Mouse (Mus musculus): ENCODE measurements at regions not wholly inside any gene's neighbourhood (a gene's known extent, or its start where the extent isn't known, plus 50 kb on each side); places are given as distances from the start of the nearest gene placed in this dataset.
A peak's percentile ranks its signal among the peaks of the same experiment; 100 is the strongest.
"Not testable (repeated sequence)": the region's sequence is repeated elsewhere in the genome, so short reads cannot be mapped to it uniquely, and the experiment has no call there.

DNA sequence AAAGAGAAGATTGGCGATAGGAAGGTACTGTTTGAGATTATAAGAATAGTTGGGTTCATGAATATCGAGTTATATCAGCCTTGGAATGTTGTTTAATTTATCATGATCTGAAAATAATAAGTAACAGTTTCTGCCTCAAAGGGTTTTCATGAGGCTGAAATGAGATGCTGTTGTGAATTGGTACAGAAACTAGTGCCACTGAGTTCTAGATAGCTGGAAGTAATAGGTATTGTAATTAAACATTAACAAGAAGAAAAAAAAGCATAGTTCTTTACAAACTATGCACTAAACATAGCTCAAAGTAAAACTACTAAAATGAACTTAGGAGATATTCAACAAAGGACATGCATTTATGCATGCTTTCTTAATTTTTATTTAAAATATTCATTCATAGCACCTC lies 342.9 kb upstream of the Nectin3 start:
- ATAC-seq (ENCODE audit: low read depth) = no peak
- no peaks in the 10 kb centered on the region for H3K36me3 ChIP-seq (ENCODE audit: control insufficient read depth, insufficient read depth, low read length)

DNA sequence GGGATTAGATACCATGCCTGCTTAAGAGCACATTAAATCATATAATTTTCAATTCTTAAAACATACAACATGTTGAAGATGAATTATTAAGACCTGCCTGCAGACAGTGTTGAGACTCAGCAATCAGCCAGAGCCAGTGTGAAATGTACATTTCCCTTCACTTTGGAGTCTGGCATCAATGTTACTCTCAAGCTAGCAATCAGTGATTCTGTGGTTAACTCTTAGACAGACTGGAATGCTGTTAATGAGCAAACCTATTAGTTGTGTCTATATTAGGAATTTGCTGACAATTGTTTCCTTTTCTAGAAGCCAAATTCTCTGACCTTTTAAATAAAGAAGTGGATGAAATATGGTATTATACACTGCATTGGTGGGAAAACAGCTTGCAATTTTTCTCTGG lies 342.4 kb upstream of the Nectin3 start:
- Histone ChIP-seq H3K9ac (ENCODE audit: low read depth, low read length) (no peak overlapping the region), H3K9me3 (ENCODE audit: control insufficient read depth, low read length) (no peaks in the 10 kb centered on the region), H3K36me3 (ENCODE audit: control insufficient read depth, insufficient read depth, low read length) (no peaks in the 10 kb centered on the region), H3K4me2 (ENCODE audit: low read depth, low read length) (no peak overlapping the region), H3K27me3 (replicated peaks; ENCODE audit: control insufficient read depth, insufficient read depth, low read length) (no peaks in the 10 kb centered on the region), H3K4me3 (ENCODE audit: low read depth, low read length) (no peak overlapping the region), H3K4me1 (ENCODE audit: control insufficient read depth, insufficient read depth, low read length) (no peaks in the 10 kb centered on the region), H3K27ac (replicated peaks; ENCODE audit: low read depth, low read length) (no peak overlapping the region)
- DNase-seq (ENCODE audit: low spot score) (no peak), ATAC-seq (ENCODE audit: low read depth) (no peak)

More for the DNA sequence above, 342.9 kb upstream of the Nectin3 start:
- Histone ChIP-seq H3K27ac (replicated peaks; ENCODE audit: low read depth, low read length) (no peak overlapping the region), H3K9me3 (ENCODE audit: control insufficient read depth, low read length) (no peaks in the 10 kb centered on the region), H3K4me3 (ENCODE audit: low read depth, low read length) (no peak overlapping the region), H3K9ac (ENCODE audit: low read depth, low read length) (no peak overlapping the region), H3K4me2 (ENCODE audit: low read depth, low read length) (no peak overlapping the region), H3K4me1 (ENCODE audit: control insufficient read depth, insufficient read depth, low read length) (no peaks in the 10 kb centered on the region), H3K27me3 (replicated peaks; ENCODE audit: control insufficient read depth, insufficient read depth, low read length) (no peaks in the 10 kb centered on the region)
- 60% methylated on average over 2 of the region's 2 CpGs for WGBS
- no peak for DNase-seq (ENCODE audit: low spot score)

DNA sequence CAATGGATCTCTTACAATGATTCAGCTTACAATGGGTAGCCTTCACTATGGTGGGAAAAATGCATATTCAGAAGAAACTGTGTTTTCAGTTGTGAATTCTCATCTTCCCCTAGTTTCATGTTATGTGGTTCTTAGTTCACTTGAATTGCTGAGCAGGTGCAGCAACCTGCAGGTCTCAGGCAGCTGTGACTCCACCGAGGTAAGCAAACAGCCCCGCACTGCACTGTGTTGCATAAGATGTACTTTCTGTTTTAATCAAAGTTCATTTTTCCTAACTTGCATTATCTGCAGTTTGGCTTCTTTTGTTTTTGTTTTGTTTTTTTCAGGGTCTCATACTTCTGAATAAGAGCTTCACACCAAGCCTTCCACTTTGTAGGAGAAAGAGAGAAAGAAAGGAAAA lies 326.8 kb upstream of the Nectin3 start:
- H3K4me1 ChIP-seq (ENCODE audit: control insufficient read depth, insufficient read depth, low read length) = no peaks in the 10 kb centered on the region
- 85% methylated on average over 2 of the region's 2 CpGs for WGBS
- no peaks in the 10 kb centered on the region for H3K27me3 ChIP-seq (replicated peaks; ENCODE audit: control insufficient read depth, insufficient read depth, low read length)
- H3K4me2 ChIP-seq (ENCODE audit: low read depth, low read length) = no peak overlapping the region
- no peak overlapping the region for H3K9ac ChIP-seq (ENCODE audit: low read depth, low read length)
- no peaks in the 10 kb centered on the region for H3K9me3 ChIP-seq (ENCODE audit: control insufficient read depth, low read length)
- H3K36me3 ChIP-seq (ENCODE audit: control insufficient read depth, insufficient read depth, low read length) = no peaks in the 10 kb centered on the region
- H3K4me3 ChIP-seq (ENCODE audit: low read depth, low read length) = no peak overlapping the region
- DNase-seq (ENCODE audit: low spot score) = no peak
- ATAC-seq (ENCODE audit: low read depth) = no peak
- H3K27ac ChIP-seq (replicated peaks; ENCODE audit: low read depth, low read length) = no peak overlapping the region

DNA sequence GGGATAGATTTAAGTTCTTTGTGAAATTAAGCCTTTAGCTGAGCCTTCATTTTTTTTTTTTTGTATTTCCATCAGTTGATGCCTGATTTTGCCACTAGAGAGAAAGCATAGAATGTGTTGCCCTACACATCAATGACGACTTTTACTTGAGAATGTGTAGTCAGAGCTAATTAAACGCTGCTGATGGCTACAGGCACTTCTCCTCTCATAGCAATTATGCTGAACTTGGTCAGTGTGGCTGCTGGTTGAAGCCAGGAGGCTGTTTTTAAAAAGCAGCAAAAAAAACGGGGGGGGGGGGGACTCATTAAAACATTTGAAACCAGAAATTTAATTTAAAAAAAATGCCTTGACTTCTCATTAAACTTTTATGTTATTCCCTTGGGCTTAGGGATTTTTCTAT lies 324.4 kb upstream of the Nectin3 start:
- ATAC-seq (ENCODE audit: low read depth) (no peak), DNase-seq (ENCODE audit: low spot score) (no peak)
- Histone ChIP-seq H3K9me3 (ENCODE audit: control insufficient read depth, low read length) (no peaks in the 10 kb centered on the region), H3K9ac (ENCODE audit: low read depth, low read length) (no peak overlapping the region), H3K4me3 (ENCODE audit: low read depth, low read length) (no peak overlapping the region), H3K4me1 (ENCODE audit: control insufficient read depth, insufficient read depth, low read length) (no peaks in the 10 kb centered on the region), H3K36me3 (ENCODE audit: control insufficient read depth, insufficient read depth, low read length) (no peaks in the 10 kb centered on the region), H3K27me3 (replicated peaks; ENCODE audit: control insufficient read depth, insufficient read depth, low read length) (no peaks in the 10 kb centered on the region), H3K4me2 (ENCODE audit: low read depth, low read length) (no peak overlapping the region), H3K27ac (replicated peaks; ENCODE audit: low read depth, low read length) (no peak overlapping the region)
- WGBS = 35% methylated on average over 3 of the region's 3 CpGs

DNA sequence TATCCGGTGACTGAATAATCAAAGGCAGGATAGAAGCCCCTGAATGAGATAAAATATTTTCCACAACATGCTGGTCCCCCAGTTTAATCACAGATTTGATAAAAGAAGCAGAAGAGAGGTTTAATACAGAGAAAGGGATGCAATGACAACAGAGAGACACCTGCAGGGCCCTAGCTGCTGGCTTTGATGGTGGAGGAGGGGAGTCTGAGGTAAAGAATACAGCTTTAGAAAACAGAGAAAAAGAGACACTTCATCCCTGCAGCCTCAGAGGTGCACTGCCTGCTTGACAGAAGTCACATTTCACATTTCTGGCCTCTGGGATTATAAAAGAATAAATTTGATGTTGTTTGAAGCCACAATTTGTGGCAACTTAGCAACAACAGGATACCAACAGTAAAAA lies 319.9 kb upstream of the Nectin3 start:
- Histone ChIP-seq H3K27ac (replicated peaks; ENCODE audit: low read depth, low read length) (no peak overlapping the region), H3K36me3 (ENCODE audit: control insufficient read depth, insufficient read depth, low read length) (no peaks in the 10 kb centered on the region), H3K9ac (ENCODE audit: low read depth, low read length) (no peak overlapping the region), H3K4me3 (ENCODE audit: low read depth, low read length) (no peak overlapping the region), H3K9me3 (ENCODE audit: control insufficient read depth, low read length) (no peaks in the 10 kb centered on the region), H3K27me3 (replicated peaks; ENCODE audit: control insufficient read depth, insufficient read depth, low read length) (no peaks in the 10 kb centered on the region), H3K4me1 (ENCODE audit: control insufficient read depth, insufficient read depth, low read length) (no peaks in the 10 kb centered on the region), H3K4me2 (ENCODE audit: low read depth, low read length) (no peak overlapping the region)
- WGBS = 82% methylated on average over 1 of the region's 1 CpGs
- DNase-seq (ENCODE audit: low spot score) = no peak
- no peak for ATAC-seq (ENCODE audit: low read depth)

DNA sequence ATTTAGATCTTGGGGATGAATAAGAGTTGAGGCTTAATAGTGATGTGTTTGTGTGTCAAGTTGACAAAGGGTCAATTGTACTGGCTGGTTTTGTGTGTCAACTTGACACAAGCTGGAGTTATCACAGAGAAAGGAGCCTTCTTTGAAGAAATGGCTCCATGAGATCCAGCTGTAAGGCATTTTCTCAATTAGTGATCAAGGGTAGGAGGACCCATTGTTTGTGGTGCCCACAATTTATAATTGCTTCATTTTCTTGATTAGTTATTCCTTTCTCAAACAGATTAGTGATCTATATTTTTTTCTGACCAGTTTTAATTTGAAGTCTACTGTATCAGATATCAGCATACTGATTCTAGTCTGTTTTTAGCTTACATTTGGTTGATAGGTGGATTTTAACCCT lies 313.5 kb upstream of the Nectin3 start:
- H3K9ac ChIP-seq (ENCODE audit: low read depth, low read length); ATAC-seq (ENCODE audit: low read depth); H3K4me2 ChIP-seq (ENCODE audit: low read depth, low read length); DNase-seq (ENCODE audit: low spot score); H3K27me3 ChIP-seq (replicated peaks; ENCODE audit: control insufficient read depth, insufficient read depth, low read length); H3K36me3 ChIP-seq (ENCODE audit: control insufficient read depth, insufficient read depth, low read length); H3K27ac ChIP-seq (replicated peaks; ENCODE audit: low read depth, low read length); H3K4me3 ChIP-seq (ENCODE audit: low read depth, low read length); H3K9me3 ChIP-seq (ENCODE audit: control insufficient read depth, low read length); H3K4me1 ChIP-seq (ENCODE audit: control insufficient read depth, insufficient read depth, low read length): not testable (repeated sequence)

DNA sequence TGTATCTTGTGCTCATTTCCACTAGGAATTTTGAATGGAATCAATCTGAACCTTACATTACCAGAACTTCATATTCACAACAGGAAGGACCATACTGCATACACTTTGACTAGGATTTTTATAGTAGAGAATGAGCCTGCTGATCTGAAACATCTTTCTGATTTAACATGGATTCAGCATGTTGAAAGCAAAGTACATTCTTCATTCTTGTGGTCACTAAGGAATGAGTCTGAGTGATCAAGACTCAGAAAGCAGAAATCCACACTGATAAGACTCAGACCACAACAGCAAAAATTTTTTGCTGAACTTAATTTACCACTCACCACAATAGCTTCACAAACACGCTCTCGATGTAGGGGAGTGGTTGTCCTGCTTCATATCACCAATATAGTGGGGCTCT lies 309.2 kb upstream of the Nectin3 start:
- ATAC-seq (ENCODE audit: low read depth) (no peak), DNase-seq (ENCODE audit: low spot score) (peak; percentile 4)
- 86% methylated on average over 2 of the region's 2 CpGs for WGBS
- Histone ChIP-seq H3K36me3 (ENCODE audit: control insufficient read depth, insufficient read depth, low read length) (no peaks in the 10 kb centered on the region), H3K27me3 (replicated peaks; ENCODE audit: control insufficient read depth, insufficient read depth, low read length) (no peaks in the 10 kb centered on the region), H3K9me3 (ENCODE audit: control insufficient read depth, low read length) (no peaks in the 10 kb centered on the region), H3K4me2 (ENCODE audit: low read depth, low read length) (no peak overlapping the region), H3K27ac (replicated peaks; ENCODE audit: low read depth, low read length) (no peak overlapping the region), H3K4me3 (ENCODE audit: low read depth, low read length) (no peak overlapping the region), H3K4me1 (ENCODE audit: control insufficient read depth, insufficient read depth, low read length) (no peaks in the 10 kb centered on the region), H3K9ac (ENCODE audit: low read depth, low read length) (no peak overlapping the region)

DNA sequence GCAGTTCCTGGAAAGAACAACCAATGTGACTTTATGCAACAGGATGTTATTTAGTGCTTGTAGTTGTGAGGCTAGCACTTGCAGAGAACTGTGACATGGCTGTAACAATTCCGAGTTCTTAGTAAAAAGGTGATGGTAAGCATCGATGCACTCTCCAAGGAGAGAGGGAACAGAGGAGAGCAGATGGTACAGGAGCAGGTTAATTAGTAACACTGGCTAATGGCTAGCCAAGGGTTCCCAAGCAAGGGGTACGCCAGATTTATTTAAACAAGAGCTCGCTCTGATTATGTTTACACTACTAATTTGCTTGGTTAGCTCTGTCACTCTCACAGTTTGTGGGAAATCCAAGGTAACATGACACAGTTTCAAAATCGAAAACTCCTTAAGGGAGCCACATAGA lies 278.0 kb upstream of the Nectin3 start:
- DNase-seq (ENCODE audit: low spot score) = no peak
- Histone ChIP-seq H3K4me2 (ENCODE audit: low read depth, low read length) (no peak overlapping the region), H3K36me3 (ENCODE audit: control insufficient read depth, insufficient read depth, low read length) (no peaks in the 10 kb centered on the region), H3K27me3 (replicated peaks; ENCODE audit: control insufficient read depth, insufficient read depth, low read length) (no peaks in the 10 kb centered on the region), H3K9me3 (ENCODE audit: control insufficient read depth, low read length) (no peaks in the 10 kb centered on the region), H3K9ac (ENCODE audit: low read depth, low read length) (no peak overlapping the region), H3K4me1 (ENCODE audit: control insufficient read depth, insufficient read depth, low read length) (no peaks in the 10 kb centered on the region), H3K4me3 (ENCODE audit: low read depth, low read length) (no peak overlapping the region), H3K27ac (replicated peaks; ENCODE audit: low read depth, low read length) (no peak overlapping the region)
- 46% methylated on average over 5 of the region's 5 CpGs for WGBS
- ATAC-seq (ENCODE audit: low read depth) = peak; percentile 57; the same call in 1 of the 2 replicates

DNA sequence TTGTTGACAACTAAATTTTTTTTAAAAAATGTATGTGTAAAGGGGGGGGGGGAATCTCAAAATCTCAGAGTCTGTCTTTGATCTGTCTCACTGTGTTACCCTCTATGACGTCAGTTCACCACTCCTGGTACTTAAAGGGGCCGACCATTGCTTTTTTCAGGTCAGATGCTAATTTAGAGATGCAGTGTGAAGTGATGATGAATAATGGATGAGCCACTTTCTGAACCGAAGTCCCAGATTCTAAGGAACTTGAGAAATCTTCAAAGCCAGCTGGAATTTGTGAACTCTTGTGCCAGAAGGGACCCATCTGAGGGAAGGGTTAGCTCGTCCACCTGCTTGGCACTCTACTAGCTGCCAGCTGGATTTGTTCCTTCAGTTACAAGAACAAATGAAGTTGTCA lies 271.1 kb upstream of the Nectin3 start:
- Histone ChIP-seq H3K9me3 (ENCODE audit: control insufficient read depth, low read length) (no peaks in the 10 kb centered on the region), H3K4me2 (ENCODE audit: low read depth, low read length) (no peak overlapping the region), H3K36me3 (ENCODE audit: control insufficient read depth, insufficient read depth, low read length) (no peaks in the 10 kb centered on the region), H3K9ac (ENCODE audit: low read depth, low read length) (no peak overlapping the region), H3K27ac (replicated peaks; ENCODE audit: low read depth, low read length) (no peak overlapping the region), H3K27me3 (replicated peaks; ENCODE audit: control insufficient read depth, insufficient read depth, low read length) (no peaks in the 10 kb centered on the region), H3K4me3 (ENCODE audit: low read depth, low read length) (no peak overlapping the region), H3K4me1 (ENCODE audit: control insufficient read depth, insufficient read depth, low read length) (no peaks in the 10 kb centered on the region)
- 54% methylated on average over 4 of the region's 4 CpGs for WGBS
- no peak for ATAC-seq (ENCODE audit: low read depth)
- peak; percentile 11 for DNase-seq (ENCODE audit: low spot score)

All from embryonic facial prominence, embryonic 14.5 days (tissue).